Mouse (Mus musculus): Measurements from ENCODE around the gene Tnfsf9. TPM values are rescaled to one million over a fixed set of nuclear protein-coding genes. Genes with fewer than 3 reads are reported as not detected.

The Tnfsf9 gene
- polyA plus RNA-seq (2012): 1.8 and 2.5 TPM in 2 replicates

GRCm38 (mm10) chr17:57105181-57106034, at the start of gene Tnfsf9:
Gene Tnfsf9, plus strand, starts transcription at chr17:57105325.
- no peak for TF ChIP-seq GATA1 (IDR thresholded peaks at IDR 0.05; ENCODE audit: low read length)

GRCm38 (mm10) chr17:57056246-57056645, 48.9 kb upstream of the Tnfsf9 start:
- no peak for TF ChIP-seq GATA1 (IDR thresholded peaks at IDR 0.05; ENCODE audit: low read length)

- no peak for TF ChIP-seq GATA1 (IDR thresholded peaks at IDR 0.05; ENCODE audit: low read length)
Observed at GRCm38 (mm10) chr17:57058891-57059485, 46.1 kb upstream of the Tnfsf9 start, which contains the start of gene Crb3. Gene Crb3, plus strand, starts transcription at chr17:57059105.

- no peak for TF ChIP-seq GATA1 (IDR thresholded peaks at IDR 0.05; ENCODE audit: low read length)
Observed at GRCm38 (mm10) chr17:57059486-57059977, 45.6 kb upstream of the Tnfsf9 start, which contains the start of gene Slc25a23. Gene Slc25a23, minus strand, starts transcription at chr17:57059863.

- peak; percentile 13 for TF ChIP-seq GATA1 (IDR thresholded peaks at IDR 0.05; ENCODE audit: low read length)
Observed at GRCm38 (mm10) chr17:57060231-57060801, 44.8 kb upstream of the Tnfsf9 start.

- TF ChIP-seq GATA1 (IDR thresholded peaks at IDR 0.05; ENCODE audit: low read length): no peak
Observed at GRCm38 (mm10) chr17:57061069-57061468, 44.1 kb upstream of the Tnfsf9 start.

GRCm38 (mm10) chr17:57062011-57062521, 43.1 kb upstream of the Tnfsf9 start:
- no peak for TF ChIP-seq GATA1 (IDR thresholded peaks at IDR 0.05; ENCODE audit: low read length)

- TF ChIP-seq GATA1 (IDR thresholded peaks at IDR 0.05; ENCODE audit: low read length): no peak
Observed at GRCm38 (mm10) chr17:57062548-57062947, 42.6 kb upstream of the Tnfsf9 start.

GRCm38 (mm10) chr17:57063031-57063430, 42.1 kb upstream of the Tnfsf9 start:
- no peak for TF ChIP-seq GATA1 (IDR thresholded peaks at IDR 0.05; ENCODE audit: low read length)

GRCm38 (mm10) chr17:57066908-57067307, 38.2 kb upstream of the Tnfsf9 start:
- no peak for TF ChIP-seq GATA1 (IDR thresholded peaks at IDR 0.05; ENCODE audit: low read length)

GRCm38 (mm10) chr17:57070272-57070671, 34.9 kb upstream of the Tnfsf9 start:
- no peak for TF ChIP-seq GATA1 (IDR thresholded peaks at IDR 0.05; ENCODE audit: low read length)

- TF ChIP-seq GATA1 (IDR thresholded peaks at IDR 0.05; ENCODE audit: low read length): no peak
Observed at GRCm38 (mm10) chr17:57070699-57071098, 34.4 kb upstream of the Tnfsf9 start.

- TF ChIP-seq GATA1 (IDR thresholded peaks at IDR 0.05; ENCODE audit: low read length): no peak
Observed at GRCm38 (mm10) chr17:57076916-57077315, 28.2 kb upstream of the Tnfsf9 start.

- no peak for TF ChIP-seq GATA1 (IDR thresholded peaks at IDR 0.05; ENCODE audit: low read length)
Observed at GRCm38 (mm10) chr17:57078336-57078735, 26.8 kb upstream of the Tnfsf9 start, which contains the start of gene Dennd1c. Gene Dennd1c, minus strand, starts transcription at chr17:57078514.

GRCm38 (mm10) chr17:57079919-57080318, 25.2 kb upstream of the Tnfsf9 start:
- TF ChIP-seq GATA1 (IDR thresholded peaks at IDR 0.05; ENCODE audit: low read length): no peak
